Mouse (Mus musculus): Measurements from ENCODE around the gene Klhdc2. TPM values are rescaled to one million over a fixed set of nuclear protein-coding genes. Genes with fewer than 3 reads are reported as not detected.

Gene Klhdc2
- polyA plus RNA-seq, 1 experiment from 2014 or later: 54.2 TPM

DNA sequence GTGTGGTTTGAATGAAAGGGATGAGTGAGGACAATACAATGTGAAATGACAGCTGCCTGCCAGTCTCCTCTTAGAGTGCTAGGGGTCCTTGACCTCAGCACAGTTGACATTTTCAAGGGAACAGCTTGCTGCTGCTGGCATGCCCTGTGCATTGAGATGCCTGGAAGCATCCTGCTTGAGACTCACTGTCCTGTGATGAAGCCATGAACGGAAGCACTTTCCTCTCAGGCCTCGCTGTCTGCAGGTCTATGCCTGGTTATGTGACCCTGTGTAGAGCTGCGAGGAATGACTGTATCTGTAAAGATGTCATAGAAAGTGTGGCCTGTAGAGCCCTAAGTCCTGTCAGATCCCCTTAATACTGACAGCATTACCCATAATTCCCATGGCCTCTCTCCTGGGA lies 31.4 kb upstream of the Klhdc2 start:
- Histone ChIP-seq H3K4me1 (ENCODE audit: insufficient read depth) (no peaks in the 10 kb centered on the region), H3K9me3 (ENCODE audit: low read length) (no peaks in the 10 kb centered on the region), H3K27me3 (ENCODE audit: insufficient read depth, low read length) (no peaks in the 10 kb centered on the region), H3K4me2 (ENCODE audit: low read depth, low read length) (no peak overlapping the region), H3K27ac (ENCODE audit: low read depth) (no peak overlapping the region), H3K36me3 (replicated peaks; ENCODE audit: insufficient read depth, low read length) (no peaks in the 10 kb centered on the region), H3K9ac (replicated peaks) (no peak overlapping the region), H3K4me3 (ENCODE audit: low read depth, low read length) (no peak overlapping the region)
- TF ChIP-seq EP300 (IDR thresholded peaks at IDR 0.05; ENCODE audit: low read depth) (no peak), CTCF (IDR thresholded peaks at IDR 0.05; ENCODE audit: low read depth) (no peak)
- ATAC-seq (no peak), DNase-seq (no peak)
- WGBS (ENCODE audit: insufficient replicate concordance): 64% methylated on average over 3 of the region's 3 CpGs

DNA sequence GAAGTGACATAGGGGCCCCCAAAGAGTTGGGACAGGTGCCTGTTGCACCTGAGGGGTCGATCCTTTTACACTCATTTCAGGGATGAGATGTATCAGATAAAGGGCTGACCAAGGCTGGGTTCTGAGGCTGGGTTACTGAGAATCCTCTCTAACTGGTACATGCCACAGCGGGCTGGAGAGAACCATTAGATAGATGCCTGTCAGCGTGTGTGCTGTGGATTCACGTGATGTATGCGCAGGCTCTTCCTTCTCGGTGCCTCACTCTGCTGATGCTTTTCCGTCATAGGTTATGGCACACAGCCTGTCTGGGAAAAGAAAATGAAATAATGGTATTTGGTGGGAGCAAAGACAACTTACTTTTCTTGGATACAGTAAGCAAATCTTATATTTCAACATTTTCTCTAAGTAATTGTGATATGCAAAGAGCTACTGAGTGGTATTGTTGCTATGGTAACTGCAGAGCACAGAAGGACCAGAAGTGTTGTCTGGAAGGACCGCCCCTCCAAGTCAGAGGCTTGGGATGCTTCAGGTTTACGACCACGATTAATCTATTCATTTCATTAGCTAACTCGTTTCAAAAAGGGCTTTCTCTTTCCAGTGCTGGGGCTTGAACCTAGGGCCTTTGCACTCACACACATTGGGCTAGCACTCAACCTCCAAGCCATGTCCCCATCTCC lies 28.4 kb upstream of the Klhdc2 start:
- Histone ChIP-seq H3K36me3 (replicated peaks; ENCODE audit: insufficient read depth, low read length) (no peaks in the 10 kb centered on the region), H3K9me3 (ENCODE audit: low read length) (no peaks in the 10 kb centered on the region), H3K9ac (replicated peaks) (no peak overlapping the region), H3K27ac (ENCODE audit: low read depth) (no peak overlapping the region), H3K4me1 (ENCODE audit: insufficient read depth) (no peaks in the 10 kb centered on the region), H3K4me2 (ENCODE audit: low read depth, low read length) (no peak overlapping the region), H3K27me3 (ENCODE audit: insufficient read depth, low read length) (no peaks in the 10 kb centered on the region), H3K4me3 (ENCODE audit: low read depth, low read length) (no peak overlapping the region)
- no peak for DNase-seq
- TF ChIP-seq CTCF (IDR thresholded peaks at IDR 0.05; ENCODE audit: low read depth) (no peak), EP300 (IDR thresholded peaks at IDR 0.05; ENCODE audit: low read depth) (no peak)
- ATAC-seq: no peak
- WGBS (ENCODE audit: insufficient replicate concordance): 86% methylated on average over 11 of the region's 11 CpGs

DNA sequence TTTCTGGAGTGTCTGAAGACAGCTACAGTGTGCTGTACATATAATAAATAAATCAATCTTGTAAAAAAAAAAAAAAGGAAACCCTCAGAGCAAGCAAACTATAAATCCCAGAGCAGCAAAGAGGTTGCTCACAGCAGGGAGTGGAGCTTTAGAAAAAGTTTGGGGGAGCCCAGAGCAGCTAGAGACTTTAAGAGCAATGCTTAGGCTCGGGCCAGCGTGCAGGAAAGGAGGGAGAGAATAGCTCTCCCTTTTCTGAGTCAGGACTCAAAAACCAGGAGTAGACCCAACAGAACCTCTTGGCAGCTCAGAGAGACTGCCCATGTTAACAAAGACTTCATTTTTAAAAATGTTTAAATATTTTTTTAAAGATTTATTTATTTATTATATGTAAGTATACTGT lies 27.5 kb upstream of the Klhdc2 start:
- WGBS (ENCODE audit: insufficient replicate concordance): 93% methylated on average over 2 of the region's 2 CpGs
- no peak overlapping the region for H3K9ac ChIP-seq (replicated peaks)
- DNase-seq (no peak), ATAC-seq (no peak)
- H3K4me3 ChIP-seq (ENCODE audit: low read depth, low read length): no peak overlapping the region
- no peak overlapping the region for H3K27ac ChIP-seq (ENCODE audit: low read depth)
- no peaks in the 10 kb centered on the region for H3K27me3 ChIP-seq (ENCODE audit: insufficient read depth, low read length)
- TF ChIP-seq CTCF (IDR thresholded peaks at IDR 0.05; ENCODE audit: low read depth) (no peak), EP300 (IDR thresholded peaks at IDR 0.05; ENCODE audit: low read depth) (no peak)
- H3K9me3 ChIP-seq (ENCODE audit: low read length): no peaks in the 10 kb centered on the region
- H3K36me3 ChIP-seq (replicated peaks; ENCODE audit: insufficient read depth, low read length): no peaks in the 10 kb centered on the region
- H3K4me2 ChIP-seq (ENCODE audit: low read depth, low read length): no peak overlapping the region
- H3K4me1 ChIP-seq (ENCODE audit: insufficient read depth): no peaks in the 10 kb centered on the region

DNA sequence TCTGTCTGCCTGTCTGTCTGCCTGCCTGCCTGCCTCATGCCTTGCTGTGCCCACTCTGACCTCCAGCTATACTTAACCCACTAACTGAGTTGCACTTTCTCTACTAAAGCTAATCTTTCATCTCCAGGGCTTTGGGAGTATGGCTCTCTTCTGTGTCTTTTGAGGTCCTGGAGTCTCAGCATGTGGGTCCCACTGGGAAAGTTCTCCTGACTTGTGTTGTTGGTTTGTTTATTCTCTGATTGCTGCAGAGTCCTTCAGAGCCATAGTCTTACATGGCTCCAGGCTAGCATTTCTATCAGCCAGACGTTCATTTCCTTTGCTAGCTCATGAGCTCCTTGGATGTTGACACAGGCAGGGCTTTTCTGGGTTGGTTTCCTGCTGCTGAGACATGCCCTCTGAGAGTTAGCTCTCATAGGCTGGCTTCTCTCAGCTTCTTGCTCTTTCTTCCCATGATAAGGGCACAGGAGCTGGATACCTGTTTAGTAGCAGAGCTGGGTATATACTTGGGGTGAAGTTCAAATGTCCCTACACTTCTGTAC lies 16.5 kb upstream of the Klhdc2 start:
- TF ChIP-seq CTCF (IDR thresholded peaks at IDR 0.05; ENCODE audit: low read depth) (no peak), EP300 (IDR thresholded peaks at IDR 0.05; ENCODE audit: low read depth) (no peak)
- 4% methylated on average over 1 of the region's 1 CpGs for WGBS (ENCODE audit: insufficient replicate concordance)
- no peak overlapping the region for H3K27ac ChIP-seq (ENCODE audit: low read depth)

DNA sequence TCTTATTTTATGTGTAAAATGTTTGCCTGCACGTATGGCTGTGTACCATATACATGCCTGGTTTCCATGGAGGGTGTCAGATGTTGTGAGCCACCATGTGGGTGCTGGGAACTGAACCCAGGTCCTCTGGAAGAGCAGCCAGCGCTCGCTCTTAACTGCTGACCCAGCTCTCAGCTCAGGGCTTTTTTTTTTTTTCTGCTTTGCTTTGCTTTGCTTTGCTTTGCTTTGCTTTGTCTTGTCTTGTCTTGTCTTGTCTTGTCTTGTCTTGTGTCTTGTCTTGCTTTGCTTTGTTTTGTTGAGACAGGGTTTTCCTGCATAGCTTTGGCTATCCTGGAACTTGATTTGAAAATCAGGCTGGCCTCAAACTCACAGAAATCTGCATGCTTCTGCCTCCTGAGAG lies 15.6 kb upstream of the Klhdc2 start:
- TF ChIP-seq CTCF (IDR thresholded peaks at IDR 0.05; ENCODE audit: low read depth): no peak
- TF ChIP-seq EP300 (IDR thresholded peaks at IDR 0.05; ENCODE audit: low read depth): no peak
- DNase-seq (no peak), ATAC-seq (no peak)
- 91% methylated on average over 3 of the region's 3 CpGs for WGBS (ENCODE audit: insufficient replicate concordance)
- no peak overlapping the region for H3K27ac ChIP-seq (ENCODE audit: low read depth)
- no peaks in the 10 kb centered on the region for H3K4me1 ChIP-seq (ENCODE audit: insufficient read depth)
- no peak overlapping the region for H3K4me3 ChIP-seq (ENCODE audit: low read depth, low read length)
- H3K4me2 ChIP-seq (ENCODE audit: low read depth, low read length): no peak overlapping the region
- H3K27me3 ChIP-seq (ENCODE audit: insufficient read depth, low read length): no peaks in the 10 kb centered on the region
- no peaks in the 10 kb centered on the region for H3K36me3 ChIP-seq (replicated peaks; ENCODE audit: insufficient read depth, low read length)
- H3K9me3 ChIP-seq (ENCODE audit: low read length): no peaks in the 10 kb centered on the region
- no peak overlapping the region for H3K9ac ChIP-seq (replicated peaks)

More for the DNA sequence above, 16.5 kb upstream of the Klhdc2 start:
- Histone ChIP-seq H3K9ac (replicated peaks) (no peak overlapping the region), H3K4me3 (ENCODE audit: low read depth, low read length) (no peak overlapping the region), H3K36me3 (replicated peaks; ENCODE audit: insufficient read depth, low read length) (no peaks in the 10 kb centered on the region), H3K9me3 (ENCODE audit: low read length) (no peaks in the 10 kb centered on the region), H3K27me3 (ENCODE audit: insufficient read depth, low read length) (no peaks in the 10 kb centered on the region), H3K4me2 (ENCODE audit: low read depth, low read length) (no peak overlapping the region), H3K4me1 (ENCODE audit: insufficient read depth) (no peaks in the 10 kb centered on the region)
- DNase-seq (no peak), ATAC-seq (no peak)

DNA sequence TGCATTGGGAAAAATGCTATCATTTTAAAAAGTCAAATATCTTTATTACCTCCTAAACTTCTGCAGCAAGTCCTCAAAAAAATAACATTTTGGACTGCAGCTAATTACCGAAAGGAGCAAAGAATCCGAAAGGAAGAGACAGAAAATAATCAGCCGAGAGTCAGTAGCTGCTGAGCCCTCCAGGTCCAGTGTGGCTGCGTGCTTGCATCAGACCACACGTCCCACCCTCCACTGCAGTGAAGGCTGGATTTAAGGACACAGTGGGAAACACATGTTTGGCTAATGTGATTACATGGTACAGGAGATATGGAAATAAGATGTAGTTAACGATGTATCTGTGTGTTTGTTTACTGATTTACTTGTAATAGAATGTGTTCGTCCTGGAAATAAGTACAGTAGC lies 13.3 kb upstream of the Klhdc2 start:
- DNase-seq (no peak), ATAC-seq (no peak)
- H3K36me3 ChIP-seq (replicated peaks; ENCODE audit: insufficient read depth, low read length): no peaks in the 10 kb centered on the region
- no peaks in the 10 kb centered on the region for H3K27me3 ChIP-seq (ENCODE audit: insufficient read depth, low read length)
- H3K4me1 ChIP-seq (ENCODE audit: insufficient read depth): no peaks in the 10 kb centered on the region
- WGBS (ENCODE audit: insufficient replicate concordance): 82% methylated on average over 7 of the region's 7 CpGs
- H3K9me3 ChIP-seq (ENCODE audit: low read length): no peaks in the 10 kb centered on the region
- H3K4me3 ChIP-seq (ENCODE audit: low read depth, low read length): no peak overlapping the region
- no peak overlapping the region for H3K27ac ChIP-seq (ENCODE audit: low read depth)
- H3K9ac ChIP-seq (replicated peaks): no peak overlapping the region
- H3K4me2 ChIP-seq (ENCODE audit: low read depth, low read length): no peak overlapping the region
- no peak for TF ChIP-seq EP300 (IDR thresholded peaks at IDR 0.05; ENCODE audit: low read depth)
- TF ChIP-seq CTCF (IDR thresholded peaks at IDR 0.05; ENCODE audit: low read depth): no peak
